Mouse (Mus musculus): ENCODE data around the gene Rab7. TPM values are rescaled to one million over a fixed set of nuclear protein-coding genes. Genes with fewer than 3 reads are reported as not detected.

The Rab7 gene
- total and polyA plus RNA-seq, 2 experiments, result 69.7 to 134 TPM

GRCm38 (mm10) chr6:88075960-88076517, 31.0 kb upstream of the Rab7 start:
- H3K4me1 ChIP-seq (ENCODE audit: control insufficient read depth, insufficient read depth, low read length), result peaks cover 8% of the 10 kb centered on the region; the same call in 1 of the 2 replicates
- no peaks in the 10 kb centered on the region for H3K36me3 ChIP-seq (ENCODE audit: control insufficient read depth, insufficient read depth, low read length)
- H3K4me3 ChIP-seq (ENCODE audit: insufficient read depth, low read depth, low read length), result no peak overlapping the region
- H3K9ac ChIP-seq (ENCODE audit: low read depth, low read length), result no peak overlapping the region
- no peaks in the 10 kb centered on the region for H3K79me2 ChIP-seq (ENCODE audit: control insufficient read depth, insufficient read depth, low read length)
- 97% methylated on average over 1 of the region's 1 CpGs for WGBS
- TF ChIP-seq POLR2A (IDR thresholded peaks at IDR 0.05; ENCODE audit: extremely low read depth, insufficient read depth, low read length), result no peak
- no peak for TF ChIP-seq CTCF (IDR thresholded peaks at IDR 0.05; ENCODE audit: low read depth, low read length)
- no peak for DNase-seq (ENCODE audit: extremely low read depth, low read depth, low spot score)
- H3K27me3 ChIP-seq (ENCODE audit: control insufficient read depth, insufficient read depth, low read length), result no peaks in the 10 kb centered on the region
- no peak overlapping the region for H3K27ac ChIP-seq (replicated peaks; ENCODE audit: insufficient read depth, low read depth, low read length)

DNA sequence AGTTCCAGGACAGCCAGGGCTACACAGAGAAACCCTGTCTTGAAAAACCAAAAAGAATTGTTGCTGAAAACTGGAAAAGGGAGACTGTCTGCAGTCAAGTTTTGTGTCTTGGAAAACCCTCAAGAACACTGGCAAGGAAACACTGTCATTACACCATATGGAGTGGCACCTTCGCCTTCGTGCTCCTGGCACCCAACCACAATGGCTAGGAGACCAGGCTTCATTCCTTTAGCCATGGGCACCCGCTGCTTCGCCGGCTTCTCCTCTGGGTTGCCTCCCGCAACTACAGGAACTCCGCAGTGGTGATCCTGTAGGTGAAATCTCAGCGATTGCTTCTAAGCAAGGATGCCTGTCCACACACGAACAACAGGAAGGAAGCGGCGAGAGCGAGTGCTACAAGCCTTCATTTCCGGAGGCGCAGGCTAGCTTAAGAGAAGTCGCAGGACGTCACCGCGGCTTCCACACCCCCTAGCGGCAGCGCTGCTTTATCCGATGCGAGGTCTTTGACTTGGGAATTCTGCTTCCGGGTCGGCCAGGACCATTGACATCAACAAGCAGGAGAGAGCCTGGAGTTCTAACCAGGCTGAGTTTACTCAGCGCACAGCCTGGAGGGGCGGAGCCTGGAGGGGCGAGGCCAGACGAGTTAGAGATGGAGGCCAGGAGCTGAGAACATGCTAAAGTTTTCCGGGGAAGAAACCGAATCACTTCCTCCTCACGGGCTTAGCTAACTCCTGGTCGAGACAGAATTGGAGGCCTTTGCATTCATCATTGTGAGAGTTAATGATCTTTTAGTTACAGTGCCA, 29.9 kb upstream of the Rab7 start:
- peak overlapping the region; percentile 67 for H3K9ac ChIP-seq (ENCODE audit: low read depth, low read length)
- H3K79me2 ChIP-seq (ENCODE audit: control insufficient read depth, insufficient read depth, low read length), result no peaks in the 10 kb centered on the region
- peak overlapping the region; percentile 51 for H3K4me3 ChIP-seq (ENCODE audit: insufficient read depth, low read depth, low read length)
- H3K27ac ChIP-seq (replicated peaks; ENCODE audit: insufficient read depth, low read depth, low read length), result peak overlapping the region; percentile 74
- H3K4me1 ChIP-seq (ENCODE audit: control insufficient read depth, insufficient read depth, low read length), result peaks cover 8% of the 10 kb centered on the region; the same call in 1 of the 2 replicates
- no peaks in the 10 kb centered on the region for H3K27me3 ChIP-seq (ENCODE audit: control insufficient read depth, insufficient read depth, low read length)
- TF ChIP-seq POLR2A (IDR thresholded peaks at IDR 0.05; ENCODE audit: extremely low read depth, insufficient read depth, low read length), result peak; percentile 46; the same call in 1 of the 2 replicates
- peak; percentile 89 for TF ChIP-seq CTCF (IDR thresholded peaks at IDR 0.05; ENCODE audit: low read depth, low read length)
- peak; percentile 96 for DNase-seq (ENCODE audit: extremely low read depth, low read depth, low spot score)
- 2% methylated on average over 32 of the region's 32 CpGs for WGBS
- H3K36me3 ChIP-seq (ENCODE audit: control insufficient read depth, insufficient read depth, low read length), result no peaks in the 10 kb centered on the region

GRCm38 (mm10) chr6:88071216-88071615, 26.1 kb upstream of the Rab7 start:
- WGBS, result 20% methylated on average over 5 of the region's 5 CpGs
- Histone ChIP-seq H3K27me3 (ENCODE audit: control insufficient read depth, insufficient read depth, low read length) (no peaks in the 10 kb centered on the region), H3K9ac (ENCODE audit: low read depth, low read length) (peak overlapping the region; percentile 64), H3K79me2 (ENCODE audit: control insufficient read depth, insufficient read depth, low read length) (no peaks in the 10 kb centered on the region), H3K4me3 (ENCODE audit: insufficient read depth, low read depth, low read length) (peak overlapping the region; percentile 43), H3K4me1 (ENCODE audit: control insufficient read depth, insufficient read depth, low read length) (peaks cover 13% of the 10 kb centered on the region; the same call in 1 of the 2 replicates), H3K27ac (replicated peaks; ENCODE audit: insufficient read depth, low read depth, low read length) (peak overlapping the region; percentile 96), H3K36me3 (ENCODE audit: control insufficient read depth, insufficient read depth, low read length) (no peaks in the 10 kb centered on the region)
- peak; percentile 89 for DNase-seq (ENCODE audit: extremely low read depth, low read depth, low spot score)
- TF ChIP-seq POLR2A (IDR thresholded peaks at IDR 0.05; ENCODE audit: extremely low read depth, insufficient read depth, low read length) (no peak), CTCF (IDR thresholded peaks at IDR 0.05; ENCODE audit: low read depth, low read length) (no peak)

DNA sequence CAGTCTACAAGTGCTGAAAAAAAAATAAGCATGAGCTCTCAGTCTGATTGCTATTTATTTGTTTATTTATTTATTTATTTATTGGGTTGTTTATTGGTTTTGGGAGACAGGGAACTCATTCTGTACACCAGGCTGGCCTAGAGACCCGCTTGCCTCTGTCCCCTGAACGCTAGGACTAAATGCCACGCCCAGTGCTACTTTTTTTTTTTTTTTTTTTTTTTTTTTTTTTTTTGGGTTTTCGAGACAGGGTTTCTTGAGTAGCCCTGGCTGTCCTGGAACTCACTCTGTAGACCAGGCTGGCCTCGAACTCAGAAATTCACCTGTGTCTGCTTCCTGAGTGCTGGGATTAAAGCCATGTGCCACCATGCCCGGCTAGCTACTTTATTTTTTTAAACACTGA, 25.4 kb upstream of the Rab7 start:
- Histone ChIP-seq H3K4me1 (ENCODE audit: control insufficient read depth, insufficient read depth, low read length) (peaks cover 18% of the 10 kb centered on the region), H3K27ac (replicated peaks; ENCODE audit: insufficient read depth, low read depth, low read length) (peak overlapping the region; percentile 96), H3K36me3 (ENCODE audit: control insufficient read depth, insufficient read depth, low read length) (no peaks in the 10 kb centered on the region), H3K4me3 (ENCODE audit: insufficient read depth, low read depth, low read length) (0 out of 2 replicates have a peak overlapping the region, but pooled peaks have one; percentile 43), H3K79me2 (ENCODE audit: control insufficient read depth, insufficient read depth, low read length) (no peaks in the 10 kb centered on the region), H3K27me3 (ENCODE audit: control insufficient read depth, insufficient read depth, low read length) (no peaks in the 10 kb centered on the region), H3K9ac (ENCODE audit: low read depth, low read length) (no peak overlapping the region)
- DNase-seq (ENCODE audit: extremely low read depth, low read depth, low spot score), result no peak
- WGBS, result 53% methylated on average over 6 of the region's 6 CpGs
- TF ChIP-seq CTCF (IDR thresholded peaks at IDR 0.05; ENCODE audit: low read depth, low read length) (no peak), POLR2A (IDR thresholded peaks at IDR 0.05; ENCODE audit: extremely low read depth, insufficient read depth, low read length) (no peak)

GRCm38 (mm10) chr6:88068739-88069138, 23.7 kb upstream of the Rab7 start:
- Histone ChIP-seq H3K27ac (replicated peaks; ENCODE audit: insufficient read depth, low read depth, low read length) (no peak overlapping the region), H3K4me1 (ENCODE audit: control insufficient read depth, insufficient read depth, low read length) (peaks cover 26% of the 10 kb centered on the region), H3K36me3 (ENCODE audit: control insufficient read depth, insufficient read depth, low read length) (no peaks in the 10 kb centered on the region), H3K79me2 (ENCODE audit: control insufficient read depth, insufficient read depth, low read length) (no peaks in the 10 kb centered on the region), H3K4me3 (ENCODE audit: insufficient read depth, low read depth, low read length) (no peak overlapping the region), H3K27me3 (ENCODE audit: control insufficient read depth, insufficient read depth, low read length) (no peaks in the 10 kb centered on the region), H3K9ac (ENCODE audit: low read depth, low read length) (no peak overlapping the region)
- TF ChIP-seq CTCF (IDR thresholded peaks at IDR 0.05; ENCODE audit: low read depth, low read length) (no peak), POLR2A (IDR thresholded peaks at IDR 0.05; ENCODE audit: extremely low read depth, insufficient read depth, low read length) (no peak)
- DNase-seq (ENCODE audit: extremely low read depth, low read depth, low spot score), result peak; percentile 17
- 79% methylated on average over 1 of the region's 1 CpGs for WGBS
